In the genomic region with DNA sequence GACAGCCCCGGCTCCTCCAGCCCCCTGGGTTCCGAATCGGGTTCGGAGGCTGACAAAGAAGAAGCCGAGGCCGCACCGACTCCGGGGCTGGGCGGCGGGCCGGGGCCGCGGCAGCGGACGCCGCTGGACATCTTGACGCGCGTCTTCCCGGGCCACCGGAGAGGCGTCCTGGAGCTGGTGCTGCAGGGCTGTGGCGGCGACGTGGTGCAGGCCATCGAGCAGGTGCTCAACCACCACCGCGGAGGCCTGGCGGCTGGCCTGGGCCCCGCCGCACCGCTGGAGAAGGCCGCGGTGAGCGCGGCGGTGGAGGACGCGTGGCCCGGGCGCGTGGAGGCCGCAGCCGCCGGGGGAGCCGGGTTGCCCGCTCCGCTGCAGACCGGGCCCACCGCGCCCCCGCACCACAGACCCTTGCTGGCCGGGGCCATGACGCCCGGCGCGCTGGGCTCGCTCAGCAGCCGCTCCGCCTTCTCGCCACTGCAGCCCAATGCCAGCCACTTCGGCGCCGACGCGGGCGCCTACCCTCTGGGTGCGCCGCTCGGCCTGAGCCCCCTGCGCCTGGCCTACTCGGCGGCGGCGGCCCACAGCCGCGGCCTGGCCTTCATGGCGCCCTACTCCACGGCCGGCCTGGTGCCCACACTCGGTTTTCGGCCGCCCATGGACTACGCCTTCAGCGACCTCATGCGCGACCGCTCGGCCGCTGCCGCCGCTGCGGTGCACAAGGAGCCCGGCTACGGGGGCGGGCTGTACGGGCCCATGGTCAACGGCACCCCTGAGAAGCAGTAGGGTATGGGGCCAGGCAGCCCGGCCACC, we compare ENCODE assay signal across 8 mouse cellular contexts. TPM values are rescaled to one million over a fixed set of nuclear protein-coding genes. Genes with fewer than 3 reads are reported as not detected.
DNase-seq lines count a peak whose midpoint lies in the region; ATAC-seq and TF ChIP-seq lines count a peak whose summit lies in the region.

No protein-coding gene starts in this region.

- no peaks in the 10 kb centered on the region for H3K9me3 ChIP-seq in hindbrain, embryonic 13.5 days
- no peaks in the 10 kb centered on the region for H3K9me3 ChIP-seq in midbrain, embryonic 14.5 days (ENCODE audit: control insufficient read depth, low read length)

- no peaks in the 10 kb centered on the region for H3K36me3 ChIP-seq in kidney, adult 2 months (ENCODE audit: control insufficient read depth, insufficient read depth, low read length)
- H3K36me3 ChIP-seq in hindbrain, embryonic 13.5 days, result no peaks in the 10 kb centered on the region
- no peaks in the 10 kb centered on the region for H3K36me3 ChIP-seq in midbrain, embryonic 14.5 days (ENCODE audit: control insufficient read depth, insufficient read depth, low read length)

- DNase-seq in kidney, adult 2 months, result no peak
- DNase-seq in kidney, adult 11 months, result no peak
- DNase-seq in embryo, embryonic 11 days, result peak; percentile 61
- peak; percentile 51 for DNase-seq in midbrain, embryonic 14.5 days
- DNase-seq in thymus, postnatal 14 days, result no peak
- DNase-seq in left cerebral cortex, adult 11 months (ENCODE audit: low spot score), result no peak
- DNase-seq in urinary bladder, adult 18-20 months (ENCODE audit: low spot score in 2 of 2), result no peak

- TF ChIP-seq CTCF in kidney, adult 2 months (conservative IDR thresholded peaks at IDR 0.05; ENCODE audit: insufficient read depth, insufficient read length, low read depth, low read length), result no peak

- H3K27ac ChIP-seq in kidney, adult 2 months (ENCODE audit: insufficient read depth, low read depth, low read length), result no peak overlapping the region
- no peak overlapping the region for H3K27ac ChIP-seq in hindbrain, embryonic 13.5 days
- peak overlapping the region; percentile 66 for H3K27ac ChIP-seq in midbrain, embryonic 14.5 days (replicated peaks; ENCODE audit: low read depth, low read length)

- WGBS in kidney, adult 2 months, result 6% methylated on average over 98 of the region's 99 CpGs
- WGBS in hindbrain, embryonic 13.5 days, result under 1% methylated on average over 59 of the region's 99 CpGs
- 2% methylated on average over 95 of the region's 99 CpGs for WGBS in midbrain, embryonic 14.5 days

- peak overlapping the region; percentile 11; the same call in 1 of the 2 replicates for H3K4me3 ChIP-seq in kidney, adult 2 months (ENCODE audit: insufficient read depth, low read depth, low read length)
- H3K4me3 ChIP-seq in hindbrain, embryonic 13.5 days, result peak overlapping the region; percentile 28
- peak overlapping the region; percentile 27 for H3K4me3 ChIP-seq in midbrain, embryonic 14.5 days (replicated peaks; ENCODE audit: low read depth, low read length)

- H3K9ac ChIP-seq in hindbrain, embryonic 13.5 days, result no peak overlapping the region; the same call in 1 of the 2 replicates
- peak overlapping the region; percentile 43; the same call in 1 of the 2 replicates for H3K9ac ChIP-seq in midbrain, embryonic 14.5 days (replicated peaks; ENCODE audit: low read length)

- no peaks in the 10 kb centered on the region for H3K4me1 ChIP-seq in kidney, adult 2 months (ENCODE audit: control insufficient read depth, insufficient read depth, low read length)
- H3K4me1 ChIP-seq in hindbrain, embryonic 13.5 days (replicated peaks), result peaks cover 40% of the 10 kb centered on the region
- H3K4me1 ChIP-seq in midbrain, embryonic 14.5 days (ENCODE audit: control insufficient read depth, insufficient read depth, low read length), result peaks cover 15% of the 10 kb centered on the region; the same call in 1 of the 2 replicates

- TF ChIP-seq POLR2A in kidney, adult 2 months (IDR thresholded peaks at IDR 0.05; ENCODE audit: low read depth, low read length), result no peak

- no peak for ATAC-seq in hindbrain, embryonic 13.5 days (ENCODE audit: low FRiP score)
- peak; percentile 10; the same call in 1 of the 2 replicates for ATAC-seq in midbrain, embryonic 14.5 days (ENCODE audit: low FRiP score, low TSS enrichment)

- H3K27me3 ChIP-seq in kidney, adult 2 months (replicated peaks; ENCODE audit: control insufficient read depth, insufficient read depth, low read length), result peaks cover 33% of the 10 kb centered on the region
- H3K27me3 ChIP-seq in hindbrain, embryonic 13.5 days, result peaks cover 98% of the 10 kb centered on the region
- peaks cover 93% of the 10 kb centered on the region for H3K27me3 ChIP-seq in midbrain, embryonic 14.5 days (ENCODE audit: control insufficient read depth, insufficient read depth, low read length)

- peak overlapping the region; percentile 47 for H3K4me2 ChIP-seq in hindbrain, embryonic 13.5 days
- H3K4me2 ChIP-seq in midbrain, embryonic 14.5 days (ENCODE audit: low read length), result peak overlapping the region; percentile 50

RNA-seq across cellular contexts. Expression of a gene that starts 4.2 kb away (rescaled TPM):
- 0.13 and 0.22 TPM in 2 replicates for polyA plus RNA-seq in kidney, adult 2 months (2012; rRNA removed)
- polyA plus RNA-seq in hindbrain, embryonic 13.5 days (2015; fragmentation: Nextera tagmentation; extraction: Ambion mirVana), result 0.06 and 0.13 TPM in 2 replicates
- 1.4 TPM in 2 replicates for polyA plus RNA-seq in midbrain, embryonic 14.5 days (2014; fragmentation: Nextera tagmentation; extraction: Ambion mirVana)

Comparison
In these comparisons a context has a peak if more than half of its experiments do, and no peak if none do; other contexts are left out.
1. DNase-seq: peak in embryo, embryonic 11 days (single experiment) and midbrain, embryonic 14.5 days (single experiment); none in kidney, adult 2 months (single experiment), kidney, adult 11 months (single experiment), thymus, postnatal 14 days (single experiment), left cerebral cortex, adult 11 months (single experiment) and urinary bladder, adult 18-20 months (0 of 2).
2. Peak in every context shown above with its lines, with median percentiles within 50 percentile points of each other: H3K4me3 ChIP-seq.